Mouse (Mus musculus) myocyte (in vitro differentiated cells): ENCODE measurements around the gene Gm5269. TPM values are rescaled to one million over a fixed set of nuclear protein-coding genes. Genes with fewer than 3 reads are reported as not detected.

Experiments
- H3K27me3 ChIP-seq: one replicate; pipeline ENCODE4 v1.6.1; 2011; ENCODE audit not compliant: control insufficient read depth, insufficient read depth, insufficient read length
- H3K36me3 ChIP-seq: one replicate; pipeline ENCODE4 v1.6.1; 2011; ENCODE audit not compliant: control insufficient read depth, insufficient read depth
- H3K4me2 ChIP-seq: one replicate; pipeline ENCODE4 v1.6.1; 2011; ENCODE audit warnings: low read depth, control low read depth
- H3K4me3 ChIP-seq: one replicate; pipeline ENCODE4 v1.5.1; 2011; ENCODE audit warnings: mild to moderate bottlenecking, control low read depth, moderate library complexity
- H3K79me2 ChIP-seq: one replicate; pipeline ENCODE4 v1.6.1; 2011; ENCODE audit not compliant: control insufficient read depth, insufficient read depth
- H3ac ChIP-seq: one replicate; pipeline ENCODE4 v1.6.1; 2011; ENCODE audit not compliant: control insufficient read depth, insufficient read length
- CEBPB ChIP-seq: IDR thresholded peaks from 2 replicates; pipeline ENCODE4 v1.6.1; 2011; ENCODE audit warnings: mild to moderate bottlenecking, moderate library complexity; ENCODE audit not compliant: poor library complexity, insufficient read depth, severe bottlenecking
- E2F4 ChIP-seq: IDR thresholded peaks from one replicate; pipeline ENCODE4 v1.6.1; 2011; ENCODE audit warnings: mild to moderate bottlenecking, control low read depth, moderate library complexity; ENCODE audit not compliant: insufficient read depth
- MAX ChIP-seq: IDR thresholded peaks from one replicate; pipeline ENCODE4 v1.6.1; 2011; ENCODE audit warnings: low read depth, mild to moderate bottlenecking, control low read depth
- MYOD1 ChIP-seq, 3 experiments: IDR thresholded peaks; one replicate each; pipeline ENCODE4 v1.6.1; 2011; ENCODE audit warnings: control low read depth in 2 of 3, low read depth in 2 of 3, mild to moderate bottlenecking in 2 of 3, moderate library complexity in 1 of 3; ENCODE audit not compliant: insufficient read length in 2 of 3, control insufficient read depth in 1 of 3
- MYOG ChIP-seq, 3 experiments: IDR thresholded peaks; one replicate each; pipeline ENCODE4 v1.6.1; 2011; ENCODE audit warnings: control low read depth in 2 of 3, low read depth in 2 of 3, mild to moderate bottlenecking in 2 of 3; ENCODE audit not compliant: insufficient read length in 2 of 3, control insufficient read depth in 1 of 3, insufficient read depth in 1 of 3
- POLR2A ChIP-seq: IDR thresholded peaks from one replicate; pipeline ENCODE4 v1.6.1; 2011; ENCODE audit warnings: low read depth, mild to moderate bottlenecking, control low read depth, moderate library complexity; ENCODE audit not compliant: insufficient read length
- POLR2AphosphoS2 ChIP-seq: IDR thresholded peaks from one replicate; pipeline ENCODE4 v1.6.1; 2011; ENCODE audit warnings: low read depth, control low read depth; ENCODE audit not compliant: insufficient read length
- REST ChIP-seq: IDR thresholded peaks from one replicate; pipeline ENCODE4 v1.6.1; 2011; ENCODE audit warnings: mild to moderate bottlenecking, control low read depth, moderate library complexity; ENCODE audit not compliant: insufficient read depth, insufficient read length
- SRF ChIP-seq: IDR thresholded peaks from one replicate; pipeline ENCODE4 v1.6.1; 2011; ENCODE audit warnings: low read depth; ENCODE audit not compliant: control insufficient read depth, insufficient read length
- TCF12 ChIP-seq: IDR thresholded peaks from one replicate; pipeline ENCODE4 v1.6.1; 2011; ENCODE audit warnings: mild to moderate bottlenecking, control low read depth; ENCODE audit not compliant: poor library complexity, insufficient read depth, severe bottlenecking
- TCF3 ChIP-seq: IDR thresholded peaks from one replicate; pipeline ENCODE4 v1.6.1; 2011; ENCODE audit warnings: low read depth, control low read depth; ENCODE audit not compliant: insufficient read length
- USF1 ChIP-seq: IDR thresholded peaks from one replicate; pipeline ENCODE4 v1.6.1; 2011; ENCODE audit warnings: low read depth, mild to moderate bottlenecking, control low read depth, moderate library complexity
- polyA plus RNA-seq: library from polyadenylated mRNA; unstranded; fragments of >200 nt; fragmentation: generic; extraction: Trizol; gene quantifications from one replicate; pipeline ENCODE4 v1.2.1, GENCODE M21; 2012; ENCODE audit warnings: missing spikeins

Gm5269 gene
- polyA plus RNA-seq, result not detected

- Histone ChIP-seq H3K79me2 (no peaks in the 10 kb centered on the region), H3K4me3 (no peak within 1 kb of the TSS), H3ac (no peak within 1 kb of the TSS), H3K36me3 (no peaks in the 10 kb centered on the region), H3K27me3 (no peaks in the 10 kb centered on the region), H3K4me2 (no peak within 1 kb of the TSS)
- TF ChIP-seq CEBPB, result no peak
- no peak for TF ChIP-seq MYOD1 (IDR thresholded peaks at IDR 0.05; ENCODE audit: control insufficient read depth in 1 of 3, insufficient read length in 2 of 3, low read depth in 2 of 3)
- no peak for TF ChIP-seq MYOG (IDR thresholded peaks at IDR 0.05; ENCODE audit: control insufficient read depth in 1 of 3, insufficient read depth in 1 of 3, insufficient read length in 2 of 3, low read depth in 2 of 3)
- TF ChIP-seq REST, result no peak
- no peak for TF ChIP-seq TCF12
These were observed at the start of gene Gm5269 for GRCm38 (mm10) chr1:45890173-45890572. Gene Gm5269, minus strand, starts transcription at chr1:45890273.

- Histone ChIP-seq H3K79me2 (no peaks in the 10 kb centered on the region), H3K4me2 (no peak overlapping the region), H3K36me3 (no peaks in the 10 kb centered on the region), H3K27me3 (no peaks in the 10 kb centered on the region), H3ac (no peak overlapping the region), H3K4me3 (no peak overlapping the region)
- TF ChIP-seq USF1 (no peak), POLR2A (no peak), E2F4 (no peak), MYOD1 (IDR thresholded peaks at IDR 0.05; ENCODE audit: control insufficient read depth in 1 of 3, insufficient read length in 2 of 3, low read depth in 2 of 3) (no peak), REST (no peak), MAX (no peak), POLR2AphosphoS2 (no peak), CEBPB (no peak), TCF3 (no peak), SRF (no peak), TCF12 (no peak)
These were observed 41.1 kb upstream of the Gm5269 start for GRCm38 (mm10) chr1:45931127-45931526.

GRCm38 (mm10) chr1:45926911-45927310 is 36.8 kb upstream of the Gm5269 start:
- Histone ChIP-seq H3K36me3 (no peaks in the 10 kb centered on the region), H3K4me3 (no peak overlapping the region), H3K4me2 (no peak overlapping the region), H3K79me2 (no peaks in the 10 kb centered on the region), H3K27me3 (no peaks in the 10 kb centered on the region), H3ac (no peak overlapping the region)
- TF ChIP-seq MAX (no peak), TCF3 (no peak), MYOD1 (IDR thresholded peaks at IDR 0.05; ENCODE audit: control insufficient read depth in 1 of 3, insufficient read length in 2 of 3, low read depth in 2 of 3) (no peak), REST (no peak), POLR2A (no peak), SRF (no peak), CEBPB (no peak), E2F4 (no peak), MYOG (IDR thresholded peaks at IDR 0.05; ENCODE audit: control insufficient read depth in 1 of 3, insufficient read depth in 1 of 3, insufficient read length in 2 of 3, low read depth in 2 of 3) (no peak), TCF12 (no peak), POLR2AphosphoS2 (no peak), USF1 (no peak)

- Histone ChIP-seq H3K4me3 (peak within 1 kb of the TSS; percentile 80), H3K4me2 (peak within 1 kb of the TSS; percentile 97), H3K27me3 (no peaks in the 10 kb centered on the region), H3ac (no peak within 1 kb of the TSS), H3K79me2 (no peaks in the 10 kb centered on the region), H3K36me3 (no peaks in the 10 kb centered on the region)
- TF ChIP-seq USF1 (no peak), MYOG (IDR thresholded peaks at IDR 0.05; ENCODE audit: control insufficient read depth in 1 of 3, insufficient read depth in 1 of 3, insufficient read length in 2 of 3, low read depth in 2 of 3) (no peak), TCF12 (no peak), CEBPB (no peak), REST (no peak), POLR2AphosphoS2 (no peak), POLR2A (no peak), SRF (no peak)
These were observed 36.3 kb upstream of the Gm5269 start, which contains the start of gene Slc40a1 for GRCm38 (mm10) chr1:45926393-45926763. Gene Slc40a1, minus strand, starts transcription at chr1:45926523.

GRCm38 (mm10) chr1:45925500-45926392 is 35.7 kb upstream of the Gm5269 start:
- H3K27me3 ChIP-seq, result no peaks in the 10 kb centered on the region
- TF ChIP-seq MAX, result no peak
- TF ChIP-seq TCF3, result no peak
- peak in 1 of 3 experiments; percentile 3 for TF ChIP-seq MYOG (IDR thresholded peaks at IDR 0.05; ENCODE audit: control insufficient read depth in 1 of 3, insufficient read depth in 1 of 3, insufficient read length in 2 of 3, low read depth in 2 of 3)
- no peak for TF ChIP-seq MYOD1 (IDR thresholded peaks at IDR 0.05; ENCODE audit: control insufficient read depth in 1 of 3, insufficient read length in 2 of 3, low read depth in 2 of 3)
- peak; percentile 78 for TF ChIP-seq POLR2A
- TF ChIP-seq E2F4, result no peak
- peak; percentile 81 for TF ChIP-seq POLR2AphosphoS2
- TF ChIP-seq SRF, result no peak
- TF ChIP-seq USF1, result no peak
- TF ChIP-seq REST, result no peak
- no peak for TF ChIP-seq CEBPB
- TF ChIP-seq TCF12, result no peak
- peak overlapping the region; percentile 97 for H3K4me2 ChIP-seq
- H3K4me3 ChIP-seq, result peak overlapping the region; percentile 80
- H3K36me3 ChIP-seq, result no peaks in the 10 kb centered on the region
- H3K79me2 ChIP-seq, result no peaks in the 10 kb centered on the region
- H3ac ChIP-seq, result no peak overlapping the region
